Mouse (Mus musculus): ENCODE results near the gene Zc3h12b. TPM values are rescaled to one million over a fixed set of nuclear protein-coding genes. Genes with fewer than 3 reads are reported as not detected.

Zc3h12b gene
- polyA plus RNA-seq, 1 experiment from 2014 or later = 1.4 TPM

DNA sequence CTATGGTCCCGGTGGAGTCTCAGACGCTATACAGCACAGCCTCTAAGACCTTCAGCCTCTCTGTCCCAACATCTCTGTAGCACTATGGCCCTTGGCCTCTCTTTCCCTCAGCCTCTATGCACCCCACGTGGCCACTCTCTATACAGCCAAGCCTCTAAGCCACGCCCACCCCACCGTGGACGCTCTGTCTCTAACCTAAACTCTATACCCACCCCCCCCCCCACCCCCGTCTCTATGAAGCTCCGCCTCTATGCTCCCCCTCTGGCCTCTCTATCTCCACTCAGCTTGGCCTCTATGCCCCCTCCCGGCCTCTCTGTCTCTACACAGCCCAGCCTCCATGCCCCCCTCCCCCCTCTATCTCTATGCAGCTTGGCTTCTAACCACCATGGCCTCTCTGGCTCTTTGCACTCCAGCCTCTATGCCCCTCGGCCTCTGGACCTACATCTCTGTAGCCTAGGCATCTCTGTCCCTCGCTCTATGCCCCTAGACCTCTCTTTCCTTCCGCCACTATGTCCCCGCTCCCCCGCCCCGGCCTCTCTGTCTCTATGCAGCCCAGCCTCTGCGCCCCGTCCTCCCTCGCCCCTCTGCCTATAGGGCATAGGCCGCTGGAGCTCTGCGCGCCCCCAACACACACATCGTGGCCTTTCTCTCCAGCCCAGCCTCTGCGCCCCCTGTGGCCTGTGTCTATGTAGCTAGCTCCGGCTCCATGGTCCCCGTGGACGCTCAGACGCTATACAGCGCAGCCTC lies 256.5 kb downstream of the Zc3h12b start:
- Histone ChIP-seq H3K27me3 (replicated peaks; ENCODE audit: control insufficient read depth, insufficient read depth, low read length) (no peaks in the 10 kb centered on the region), H3K9ac (ENCODE audit: low read depth, low read length) (peak overlapping the region; percentile 66), H3K4me3 (ENCODE audit: low read depth, low read length) (peak overlapping the region; percentile 46), H3K4me1 (replicated peaks; ENCODE audit: control insufficient read depth, insufficient read depth, low read length) (no peaks in the 10 kb centered on the region), H3K9me3 (ENCODE audit: control insufficient read depth, low read length) (no peaks in the 10 kb centered on the region), H3K27ac (ENCODE audit: low read depth, low read length) (peak overlapping the region; percentile 76), H3K36me3 (ENCODE audit: control insufficient read depth, insufficient read depth, low read length) (no peaks in the 10 kb centered on the region), H3K4me2 (peak overlapping the region; percentile 78)
- DNase-seq (ENCODE audit: low spot score) (peak; percentile 68), ATAC-seq (replicated peaks; ENCODE audit: low FRiP score) (peak; percentile 84)
- WGBS = 20% methylated on average over 27 of the region's 28 CpGs

DNA sequence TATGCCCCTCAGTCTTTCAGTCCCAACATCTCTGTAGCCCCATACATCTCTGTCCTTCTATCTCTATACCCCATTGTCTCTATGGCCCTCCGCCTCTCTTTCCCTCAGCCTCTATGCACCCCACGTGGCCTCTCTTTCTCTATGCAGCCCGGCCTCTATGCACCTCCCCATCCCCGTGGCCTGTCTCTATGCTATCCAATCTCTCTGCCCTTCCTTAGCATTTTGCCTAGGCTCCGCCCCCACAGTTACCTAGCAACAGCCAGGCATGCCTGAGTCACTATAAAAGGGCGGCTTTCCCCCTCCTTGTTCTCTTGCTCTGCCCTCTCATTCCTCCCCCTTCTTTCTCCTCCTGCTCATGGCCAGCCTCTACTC lies 257.1 kb downstream of the Zc3h12b start:
- Histone ChIP-seq H3K9me3 (ENCODE audit: control insufficient read depth, low read length) (no peaks in the 10 kb centered on the region), H3K4me1 (replicated peaks; ENCODE audit: control insufficient read depth, insufficient read depth, low read length) (no peaks in the 10 kb centered on the region), H3K9ac (ENCODE audit: low read depth, low read length) (peak overlapping the region; percentile 66), H3K4me2 (peak overlapping the region; percentile 78), H3K36me3 (ENCODE audit: control insufficient read depth, insufficient read depth, low read length) (no peaks in the 10 kb centered on the region), H3K4me3 (ENCODE audit: low read depth, low read length) (peak overlapping the region; percentile 46), H3K27ac (ENCODE audit: low read depth, low read length) (peak overlapping the region; percentile 76), H3K27me3 (replicated peaks; ENCODE audit: control insufficient read depth, insufficient read depth, low read length) (no peaks in the 10 kb centered on the region)
- ATAC-seq (replicated peaks; ENCODE audit: low FRiP score) (peak; percentile 90), DNase-seq (ENCODE audit: low spot score) (peak; percentile 65)
- 17% methylated on average over 6 of the region's 6 CpGs for WGBS

DNA sequence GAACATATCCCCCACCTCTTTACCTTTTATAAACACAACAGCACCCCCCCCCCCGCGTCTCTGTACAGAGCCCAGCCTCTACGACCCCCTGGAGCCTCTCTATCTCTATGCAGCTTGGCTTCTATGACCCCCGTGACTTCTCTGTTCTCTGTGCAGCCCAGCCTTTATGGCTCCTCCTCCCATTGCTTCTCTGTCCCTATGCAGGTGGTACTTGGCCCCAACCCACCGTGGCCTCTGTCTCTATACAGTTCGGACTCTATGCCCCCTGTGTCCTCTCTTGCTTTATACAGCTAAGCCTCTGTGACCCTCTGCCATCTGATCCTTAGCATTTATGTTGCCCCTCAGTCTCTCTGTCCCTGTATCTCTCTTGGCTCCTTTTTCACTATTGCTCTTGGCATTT lies 257.6 kb downstream of the Zc3h12b start:
- Histone ChIP-seq H3K4me2 (peak overlapping the region; percentile 47), H3K9ac (ENCODE audit: low read depth, low read length) (no peak overlapping the region), H3K36me3 (ENCODE audit: control insufficient read depth, insufficient read depth, low read length) (no peaks in the 10 kb centered on the region), H3K9me3 (ENCODE audit: control insufficient read depth, low read length) (no peaks in the 10 kb centered on the region), H3K4me3 (ENCODE audit: low read depth, low read length) (no peak overlapping the region), H3K4me1 (replicated peaks; ENCODE audit: control insufficient read depth, insufficient read depth, low read length) (no peaks in the 10 kb centered on the region), H3K27me3 (replicated peaks; ENCODE audit: control insufficient read depth, insufficient read depth, low read length) (no peaks in the 10 kb centered on the region), H3K27ac (ENCODE audit: low read depth, low read length) (no peak overlapping the region)
- WGBS = 43% methylated on average over 6 of the region's 6 CpGs
- DNase-seq (ENCODE audit: low spot score) (no peak), ATAC-seq (replicated peaks; ENCODE audit: low FRiP score) (no peak)

DNA sequence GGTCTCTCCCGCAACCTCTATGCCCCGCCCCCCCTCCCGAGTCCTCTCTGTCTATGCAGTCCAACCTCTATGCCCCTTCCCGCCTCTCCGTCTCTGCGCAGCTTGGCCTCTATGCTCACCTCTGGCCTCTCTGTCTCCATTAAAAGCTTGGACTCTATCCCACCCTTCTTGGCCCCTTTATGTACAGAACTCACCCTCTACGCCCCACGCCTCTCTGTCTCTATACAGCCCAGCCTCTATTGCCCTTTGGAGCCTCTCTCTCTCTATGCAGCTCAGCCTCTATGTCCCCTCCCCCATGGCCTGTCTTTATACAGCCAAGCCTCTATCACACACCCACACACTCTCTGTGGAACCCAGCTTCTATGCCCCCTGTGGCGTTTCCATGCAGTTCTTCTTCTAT lies 258.5 kb downstream of the Zc3h12b start:
- H3K4me1 ChIP-seq (replicated peaks; ENCODE audit: control insufficient read depth, insufficient read depth, low read length) = no peaks in the 10 kb centered on the region
- H3K4me2 ChIP-seq = no peak overlapping the region
- H3K36me3 ChIP-seq (ENCODE audit: control insufficient read depth, insufficient read depth, low read length) = no peaks in the 10 kb centered on the region
- ATAC-seq (replicated peaks; ENCODE audit: low FRiP score) = no peak
- H3K9ac ChIP-seq (ENCODE audit: low read depth, low read length) = no peak overlapping the region
- WGBS = 86% methylated on average over 9 of the region's 9 CpGs
- H3K27ac ChIP-seq (ENCODE audit: low read depth, low read length) = no peak overlapping the region
- H3K4me3 ChIP-seq (ENCODE audit: low read depth, low read length) = no peak overlapping the region
- DNase-seq (ENCODE audit: low spot score) = no peak
- H3K9me3 ChIP-seq (ENCODE audit: control insufficient read depth, low read length) = no peaks in the 10 kb centered on the region
- no peaks in the 10 kb centered on the region for H3K27me3 ChIP-seq (replicated peaks; ENCODE audit: control insufficient read depth, insufficient read depth, low read length)

Other genes with a start within 250 kb of the Zc3h12b start
- not detected in 2 replicates for gene Asb12, start 153.7 kb upstream of the Zc3h12b start, polyA plus RNA-seq (2014; fragmentation: Nextera tagmentation; extraction: Ambion mirVana)
- gene Pfn5, start 153.6 kb upstream of the Zc3h12b start, polyA plus RNA-seq (2014; fragmentation: Nextera tagmentation; extraction: Ambion mirVana) = not detected in 2 replicates
- gene Zc4h2, start 53.2 kb upstream of the Zc3h12b start, polyA plus RNA-seq (2014; fragmentation: Nextera tagmentation; extraction: Ambion mirVana) = 11.0 and 11.7 TPM in 2 replicates
- 58.1 and 64.2 TPM in 2 replicates for gene Las1l, start 245.3 kb downstream of the Zc3h12b start, polyA plus RNA-seq (2014; fragmentation: Nextera tagmentation; extraction: Ambion mirVana)